Mouse (Mus musculus) left cerebral cortex, adult 11 months (tissue): ENCODE results near the gene Gm21905.

Experiments
- DNase-seq: peaks from one replicate; pipeline ENCODE4 v3.0.0; 2022; ENCODE audit warnings: low spot score

Gm21905 gene

GRCm38 (mm10) chr5:67946321-67946720 is at the start of gene Gm21905:
TSS of gene Gm21905 (minus strand) at chr5:67946421.
- DNase-seq: no peak

GRCm38 (mm10) chr5:67990426-67990825 is 44.2 kb upstream of the Gm21905 start:
- no peak for DNase-seq

DNA sequence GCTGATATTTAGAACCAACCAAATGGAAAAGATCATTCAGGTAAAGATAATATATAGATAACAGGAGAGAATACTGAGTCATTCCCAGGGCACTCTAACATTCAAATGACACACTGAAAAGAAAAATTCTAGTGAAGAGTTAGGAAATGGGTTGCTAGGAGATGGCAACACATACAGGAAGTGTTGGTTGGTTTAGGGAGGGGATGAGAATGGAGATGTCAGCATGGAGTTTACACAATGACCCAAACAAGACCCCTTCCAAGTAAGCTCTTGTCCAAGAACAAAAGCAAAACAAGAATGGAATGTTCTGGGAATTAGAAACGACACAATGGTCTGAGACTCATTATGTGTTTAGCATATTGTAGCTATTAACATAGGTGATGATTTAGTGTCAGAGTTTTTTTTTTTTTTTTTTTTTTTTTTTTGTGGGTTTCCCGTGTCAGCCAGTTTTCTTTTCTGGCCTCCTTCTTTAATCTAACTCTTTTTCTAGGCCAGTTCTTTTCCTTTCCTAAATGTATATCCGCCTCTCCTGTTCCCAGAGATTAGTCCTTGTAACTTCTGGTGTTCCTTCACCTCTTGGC is 35.8 kb upstream of the Gm21905 start:
- DNase-seq: no peak

- no peak for DNase-seq
These were observed 23.3 kb upstream of the Gm21905 start for GRCm38 (mm10) chr5:67969536-67969935.

DNA sequence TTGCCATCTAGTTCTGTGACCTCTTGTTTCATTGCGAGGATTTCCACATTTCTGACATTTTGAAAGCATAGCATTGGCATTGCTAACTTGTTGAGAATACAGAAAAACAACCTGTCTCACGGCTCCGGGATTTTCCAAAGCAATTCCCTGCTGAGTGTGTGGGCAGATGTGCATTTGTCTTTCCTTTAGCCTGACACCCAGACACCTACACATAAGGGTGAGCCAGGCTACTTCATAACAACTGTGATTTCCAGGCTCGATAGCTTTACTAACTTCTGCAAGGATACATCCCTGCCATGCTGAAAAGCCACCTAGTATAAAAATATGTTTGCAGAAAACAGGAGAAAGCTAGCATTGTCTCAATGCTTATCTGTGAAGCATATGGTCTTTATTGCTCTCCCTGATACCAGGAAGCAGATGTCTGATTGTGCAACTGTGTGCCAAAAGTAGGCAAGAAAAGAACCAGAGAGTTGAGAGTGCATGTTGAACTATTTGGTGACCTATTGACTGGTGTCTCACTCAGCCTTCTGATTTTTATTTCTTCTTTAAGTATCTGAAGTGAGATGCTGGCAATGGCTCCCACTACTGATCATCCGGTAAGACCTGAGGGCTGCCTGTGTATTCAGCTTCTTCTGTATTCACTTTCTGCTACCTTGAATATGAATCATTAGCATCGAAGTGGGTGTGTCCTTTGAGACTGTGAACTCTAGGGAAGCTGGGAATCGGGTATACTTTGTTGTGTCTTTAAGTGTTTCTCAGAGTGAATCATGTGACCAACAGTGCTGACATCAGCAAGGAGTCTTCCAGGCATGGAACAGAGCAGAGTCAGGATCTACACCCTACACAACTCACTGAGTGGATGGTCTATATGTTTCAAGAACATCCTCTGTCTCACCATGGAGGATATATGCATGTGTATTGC is 15.7 kb upstream of the Gm21905 start:
- DNase-seq: peak; percentile 7

- no peak for DNase-seq
These were observed 9.3 kb upstream of the Gm21905 start for GRCm38 (mm10) chr5:67955486-67955885.

GRCm38 (mm10) chr5:67954097-67954496 is 7.9 kb upstream of the Gm21905 start:
- DNase-seq: peak; percentile 6

DNA sequence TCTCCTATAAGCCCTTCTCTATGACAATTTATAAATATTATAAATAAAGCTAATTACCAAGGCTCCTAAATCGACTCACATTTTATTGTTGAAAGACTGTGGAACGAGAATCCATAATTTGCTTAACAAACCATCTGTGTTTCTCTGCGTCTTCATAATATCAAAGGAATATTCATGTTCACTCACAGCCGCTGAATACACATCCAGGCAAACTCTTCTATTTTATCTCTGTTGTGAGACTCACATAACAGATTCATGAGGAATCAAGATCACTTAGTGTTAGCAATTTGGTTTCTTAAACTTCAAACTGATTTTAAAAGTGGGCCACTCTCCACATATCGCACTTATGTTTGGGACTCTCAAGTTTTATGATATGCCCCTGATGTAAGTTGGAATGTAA is 1.9 kb upstream of the Gm21905 start:
- no peak for DNase-seq

GRCm38 (mm10) chr5:67947006-67947405 is 785 bp upstream of the Gm21905 start:
- no peak for DNase-seq

DNA sequence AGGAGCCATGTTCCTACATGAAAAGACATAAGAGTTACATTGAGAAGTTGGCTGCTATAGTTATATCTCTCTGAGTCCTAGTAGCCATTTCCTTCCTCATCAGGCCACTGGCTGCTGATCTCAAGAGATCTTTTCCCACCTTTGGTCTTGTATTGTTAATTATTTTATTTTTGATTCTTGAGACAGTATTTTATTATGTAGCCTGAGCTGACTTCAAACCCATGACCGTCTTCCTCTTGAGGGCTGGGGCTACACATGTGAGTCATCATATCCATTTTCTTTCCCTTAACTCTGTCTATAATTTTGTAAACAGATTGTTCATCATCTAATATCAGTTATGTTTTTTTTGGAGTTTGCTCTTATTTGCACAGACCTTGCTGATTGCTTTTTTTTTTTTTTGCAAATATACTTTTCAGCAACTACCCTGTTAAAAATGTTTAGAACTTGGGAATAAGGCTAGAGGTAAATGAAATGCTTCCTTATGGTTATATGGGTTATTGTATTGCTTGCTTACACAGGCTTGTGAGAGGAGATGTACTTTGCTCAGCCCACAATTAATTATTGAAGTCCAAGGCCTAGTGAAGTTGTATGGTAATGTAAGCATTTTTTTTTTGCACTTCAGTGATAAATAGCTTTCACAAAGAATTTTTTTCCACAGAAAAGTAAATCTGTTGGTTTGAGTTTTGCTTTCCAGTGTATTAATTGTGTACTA is 2.0 kb downstream of the Gm21905 start:
- no peak for DNase-seq

DNA sequence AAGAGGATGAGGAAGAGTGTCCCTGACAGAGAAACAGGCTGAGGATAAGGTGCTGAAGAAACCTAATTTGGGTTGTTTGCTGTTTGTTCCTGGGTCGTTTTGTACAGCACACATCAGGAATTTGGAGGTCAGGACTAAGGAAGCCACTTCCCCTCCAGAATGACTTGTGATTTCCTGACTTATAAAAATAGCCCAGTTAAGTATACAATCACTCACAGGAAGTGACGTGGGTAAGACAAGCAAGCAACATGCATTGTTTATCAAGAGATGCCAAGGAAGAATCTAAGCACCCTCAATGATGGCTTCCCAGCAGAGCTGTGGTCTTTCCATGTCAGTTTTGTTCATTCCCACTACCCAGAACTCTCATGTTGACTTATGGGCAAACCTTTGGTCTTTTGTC is 3.0 kb downstream of the Gm21905 start:
- DNase-seq: no peak

DNA sequence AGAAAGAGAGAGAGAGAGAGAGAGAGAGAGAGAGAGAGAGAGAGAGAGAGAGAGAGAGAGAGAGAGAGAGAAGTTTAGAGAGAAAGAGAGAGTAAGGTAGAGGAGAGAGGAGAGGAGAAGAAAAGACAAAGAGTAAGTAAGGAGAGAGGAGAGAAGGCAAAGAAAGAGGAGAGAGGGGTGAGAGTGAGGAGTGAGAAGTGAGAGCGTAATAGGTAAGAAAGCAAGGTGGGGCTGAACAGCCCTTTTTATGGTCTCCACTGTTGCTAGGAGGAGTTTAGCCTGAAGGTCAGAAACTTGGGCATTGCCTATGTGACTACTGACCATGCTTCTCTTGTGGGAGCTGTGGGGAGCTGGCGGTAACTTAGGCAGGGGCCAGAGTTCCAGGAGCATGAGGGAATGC is 4.9 kb downstream of the Gm21905 start, which contains the start of gene Gm5108:
Gene Gm5108, plus strand, starts transcription at position 301 of the 400 bp plus-strand sequence.
- no peak for DNase-seq

- no peak for DNase-seq
These were observed 14.6 kb downstream of the Gm21905 start for GRCm38 (mm10) chr5:67931623-67932022.

DNA sequence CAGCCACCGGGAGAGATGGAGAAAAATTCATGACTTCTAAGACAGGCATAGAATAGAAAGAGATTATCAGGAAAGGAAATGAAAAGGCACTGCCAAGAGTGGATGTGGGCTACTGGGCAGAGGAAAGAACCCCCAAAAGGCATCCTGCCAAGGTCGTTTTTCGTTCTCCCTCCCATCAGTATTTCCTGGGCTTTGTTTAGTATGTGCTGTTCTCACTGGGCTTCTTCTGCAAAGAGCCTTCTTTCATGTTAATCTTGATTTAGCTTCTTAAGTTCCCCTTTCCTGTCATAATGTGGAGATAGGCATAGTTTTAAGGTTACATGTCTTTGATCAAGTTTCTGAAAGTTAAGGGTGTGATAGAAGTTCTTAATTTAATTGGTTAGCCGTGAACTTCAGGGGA is 15.6 kb downstream of the Gm21905 start:
- DNase-seq: no peak

GRCm38 (mm10) chr5:67904555-67904954 is 41.7 kb downstream of the Gm21905 start:
- no peak for DNase-seq

GRCm38 (mm10) chr5:67898921-67899320 is 47.3 kb downstream of the Gm21905 start:
- DNase-seq: no peak

- DNase-seq: no peak
These were observed 61.6 kb downstream of the Gm21905 start for GRCm38 (mm10) chr5:67884422-67885210.

DNA sequence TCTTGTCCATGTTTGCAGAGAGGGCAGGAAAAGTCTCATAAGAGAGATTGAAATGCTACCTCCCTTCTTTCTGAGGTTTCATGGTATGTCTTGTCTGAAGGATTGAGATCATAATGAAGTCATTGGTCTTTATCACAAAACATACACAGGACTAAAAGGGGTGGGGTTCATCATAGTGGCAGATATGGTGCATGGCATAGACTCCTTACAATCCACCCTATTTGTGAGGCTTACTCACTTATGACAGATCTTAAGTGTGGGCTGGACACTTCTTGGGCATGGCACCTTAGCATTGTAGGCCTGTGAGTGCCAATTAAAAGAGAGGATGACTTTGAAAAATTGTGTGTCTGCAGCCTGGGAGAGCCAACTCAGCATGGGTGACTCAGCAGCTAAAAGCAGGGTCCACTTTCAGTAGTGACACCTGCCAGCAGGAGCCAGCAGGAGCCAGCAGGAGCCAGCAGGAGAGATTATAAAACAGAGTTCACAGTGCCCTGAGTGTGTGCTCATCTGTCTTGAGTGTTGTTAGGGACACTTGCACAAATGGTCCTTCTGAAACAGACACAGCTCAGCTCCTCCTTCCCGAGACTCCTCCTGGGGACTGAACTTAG is 62.6 kb downstream of the Gm21905 start:
- no peak for DNase-seq
